Mouse (Mus musculus) liver, embryonic 13.5 days (tissue): ENCODE data around the gene Cnih2. TPM values are rescaled to one million over a fixed set of nuclear protein-coding genes. Genes with fewer than 3 reads are reported as not detected.
A peak's percentile ranks its signal among the peaks of the same experiment; 100 is the strongest.

Experiments used
- ATAC-seq: fragments of 200-750 bp; cut with Nextera tagmentation; 2 replicates; pipeline ENCODE4 v1.8.0; 2017; ENCODE audit warnings: low read depth, mild to moderate bottlenecking, moderate number of reproducible peaks, moderate library complexity
- DNase-seq: peaks from one replicate; pipeline ENCODE4 v3.0.0; 2022
- H3K27ac ChIP-seq: fragments of 300-500 bp; sonication (generic); 2 replicates; pipeline ENCODE4 v1.5.1; 2015; ENCODE audit warnings: moderate library complexity, mild to moderate bottlenecking, inconsistent platforms
- H3K27me3 ChIP-seq: fragments of 300-500 bp; sonication (generic); 2 replicates; pipeline ENCODE4 v1.6.1; 2015; ENCODE audit warnings: mild to moderate bottlenecking, inconsistent platforms
- H3K36me3 ChIP-seq: fragments of 300-500 bp; sonication (generic); 2 replicates; pipeline ENCODE4 v1.6.1; 2015; ENCODE audit warnings: mild to moderate bottlenecking, inconsistent platforms
- H3K4me1 ChIP-seq: fragments of 300-500 bp; sonication (generic); replicated peaks from 2 replicates; pipeline ENCODE4 v1.6.1; 2015; ENCODE audit warnings: inconsistent platforms
- H3K4me2 ChIP-seq: fragments of 300-500 bp; sonication (generic); 2 replicates; pipeline ENCODE4 v1.6.1; 2015; ENCODE audit warnings: inconsistent platforms, mild to moderate bottlenecking, moderate library complexity
- H3K4me3 ChIP-seq: fragments of 300-500 bp; sonication (generic); replicated peaks from 2 replicates; pipeline ENCODE4 v1.5.1; 2015; ENCODE audit warnings: mild to moderate bottlenecking, inconsistent platforms
- H3K9ac ChIP-seq: fragments of 300-500 bp; sonication (generic); 2 replicates; pipeline ENCODE4 v1.6.1; 2015; ENCODE audit warnings: mild to moderate bottlenecking, inconsistent platforms
- H3K9me3 ChIP-seq: fragments of 300-500 bp; sonication (generic); replicated peaks from 2 replicates; pipeline ENCODE4 v1.6.1; 2016; ENCODE audit warnings: inconsistent platforms
- WGBS: fragments of 180-500 bp; shearing (Covaris S2); methylation state at CpG from one replicate; pipeline ENCODE4 v1.1.7; 2015; ENCODE audit not compliant: insufficient replicate concordance; 5-methylcytosine and 5-hydroxymethylcytosine counted together
- polyA plus RNA-seq: library from polyadenylated mRNA; unstranded; fragments of >200 nt; fragmentation: Nextera tagmentation; extraction: Ambion mirVana; gene quantifications from 2 replicates; pipeline ENCODE4 v1.2.1, GENCODE M21; 2015

Gene Cnih2
- polyA plus RNA-seq, 1 experiment from 2014 or later, result 1.3 TPM

DNA sequence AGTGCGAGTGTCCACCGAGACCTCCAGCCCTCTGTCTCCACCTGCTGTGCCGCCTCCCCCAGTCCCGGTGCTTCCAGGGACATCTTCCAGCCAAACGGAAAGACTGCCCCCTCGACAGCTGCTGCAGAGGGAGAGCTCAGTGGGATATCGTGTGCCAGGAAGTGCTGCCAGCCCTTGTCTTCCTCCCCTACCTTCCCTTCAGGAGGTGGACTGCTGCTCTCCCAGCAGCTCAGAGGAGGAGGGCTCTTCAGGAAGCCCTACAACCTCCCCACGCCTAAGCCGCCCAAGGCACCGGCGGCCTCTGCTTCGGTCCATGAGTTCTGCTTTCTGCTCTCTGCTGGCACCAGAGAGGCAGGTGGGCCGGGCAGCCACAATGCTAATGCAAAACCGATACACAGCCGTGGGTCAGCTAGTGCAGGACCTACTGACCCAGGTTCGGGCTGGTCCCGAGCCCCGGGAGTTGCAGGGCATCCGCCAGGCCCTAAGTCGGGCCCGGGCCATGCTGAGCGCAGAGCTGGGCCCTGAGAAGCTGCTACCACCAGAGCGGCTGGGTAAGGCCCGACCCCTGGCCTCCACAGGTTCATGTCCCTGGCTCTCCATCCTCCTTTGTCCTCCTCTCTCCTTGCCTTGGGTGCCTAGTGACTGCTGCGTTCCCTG is 46.0 kb downstream of the Cnih2 start:
- H3K27me3 ChIP-seq, result peaks cover 53% of the 10 kb centered on the region
- no peak overlapping the region for H3K4me2 ChIP-seq
- peaks cover 23% of the 10 kb centered on the region for H3K36me3 ChIP-seq
- 38% methylated on average over 25 of the region's 25 CpGs for WGBS
- no peak overlapping the region for H3K9ac ChIP-seq
- H3K27ac ChIP-seq, result no peak overlapping the region
- no peaks in the 10 kb centered on the region for H3K9me3 ChIP-seq
- no peak overlapping the region for H3K4me3 ChIP-seq
- DNase-seq (no peak), ATAC-seq (no peak)
- H3K4me1 ChIP-seq, result peaks cover 18% of the 10 kb centered on the region

- H3K4me3 ChIP-seq, result no peak overlapping the region
- 54% methylated on average over 3 of the region's 3 CpGs for WGBS
- no peak overlapping the region for H3K9ac ChIP-seq
- no peak overlapping the region for H3K27ac ChIP-seq
- H3K9me3 ChIP-seq, result no peaks in the 10 kb centered on the region
- H3K4me1 ChIP-seq, result peaks cover 12% of the 10 kb centered on the region
- no peak for ATAC-seq
- no peak for DNase-seq
- H3K27me3 ChIP-seq, result peaks cover 53% of the 10 kb centered on the region
- peaks cover 31% of the 10 kb centered on the region for H3K36me3 ChIP-seq
- H3K4me2 ChIP-seq, result peak overlapping the region; percentile 27; the same call in 1 of the 2 replicates
Measured at GRCm38 (mm10) chr19:5051515-5051914, 46.8 kb downstream of the Cnih2 start.

- ATAC-seq, result no peak
- DNase-seq, result no peak
- peak overlapping the region; percentile 20 for H3K4me3 ChIP-seq
- H3K27me3 ChIP-seq, result peaks cover 53% of the 10 kb centered on the region
- H3K36me3 ChIP-seq, result peaks cover 36% of the 10 kb centered on the region
- WGBS, result 13% methylated on average over 17 of the region's 17 CpGs
- H3K9ac ChIP-seq, result no peak overlapping the region
- peak overlapping the region; percentile 27; the same call in 1 of the 2 replicates for H3K4me2 ChIP-seq
- H3K27ac ChIP-seq, result no peak overlapping the region
- H3K9me3 ChIP-seq, result no peaks in the 10 kb centered on the region
- H3K4me1 ChIP-seq, result peaks cover 9% of the 10 kb centered on the region
Measured at GRCm38 (mm10) chr19:5051031-5051430, 47.3 kb downstream of the Cnih2 start.

DNA sequence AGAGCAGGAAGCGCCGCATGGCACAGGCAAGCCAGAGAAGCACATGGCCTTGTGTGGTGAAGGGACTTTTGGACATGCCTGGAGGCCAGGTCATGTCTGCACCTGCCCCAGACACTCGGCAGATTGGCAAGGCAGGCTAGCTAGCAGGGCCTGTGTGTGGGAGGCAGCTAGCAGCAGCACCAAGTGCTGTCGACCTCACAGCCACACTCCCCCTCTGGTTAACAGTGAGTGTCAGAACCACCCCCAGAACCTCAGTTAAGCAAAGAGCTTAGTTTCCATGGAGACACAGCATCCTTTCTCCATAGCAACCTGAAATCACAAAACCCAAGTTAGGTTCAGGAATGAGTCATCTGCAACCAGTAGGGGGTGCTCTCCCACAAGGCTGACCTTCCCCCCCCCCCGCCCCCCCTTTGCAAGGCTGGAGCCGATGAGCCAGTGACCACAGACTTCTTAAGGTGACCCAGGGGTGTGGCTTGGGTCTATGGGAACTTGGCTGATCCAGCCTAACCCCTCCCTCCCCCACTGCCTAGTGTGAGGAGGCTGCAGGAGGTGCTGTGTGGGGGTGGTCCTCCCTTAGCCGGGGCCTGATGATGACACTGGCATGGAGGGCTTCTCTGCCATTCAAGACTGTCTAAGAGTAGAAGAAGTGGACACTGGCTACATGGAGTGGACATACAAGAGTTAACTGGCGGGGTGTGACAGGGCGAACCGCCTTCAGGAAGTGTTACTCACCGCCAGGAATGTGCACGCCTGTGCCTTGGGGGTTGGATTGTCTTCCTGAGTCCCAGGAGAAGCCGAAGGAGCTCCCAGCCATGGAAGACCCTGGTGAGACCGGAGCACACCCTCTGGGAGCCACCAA is 48.0 kb downstream of the Cnih2 start, which contains the start of gene Rin1:
Rin1 (plus strand) TSS at position 435 of the 859 bp plus-strand sequence.
- Histone ChIP-seq H3K4me1 (peaks cover 9% of the 10 kb centered on the region), H3K9ac (no peak within 1 kb of the TSS), H3K27me3 (peaks cover 49% of the 10 kb centered on the region), H3K4me2 (peak within 1 kb of the TSS; percentile 27; the same call in 1 of the 2 replicates), H3K27ac (no peak within 1 kb of the TSS), H3K4me3 (peak within 1 kb of the TSS; percentile 20), H3K9me3 (no peaks in the 10 kb centered on the region), H3K36me3 (peaks cover 41% of the 10 kb centered on the region)
- peak; percentile 25; the same call in 1 of the 2 replicates for ATAC-seq
- DNase-seq, result no peak
- 23% methylated on average over 14 of the region's 14 CpGs for WGBS

DNA sequence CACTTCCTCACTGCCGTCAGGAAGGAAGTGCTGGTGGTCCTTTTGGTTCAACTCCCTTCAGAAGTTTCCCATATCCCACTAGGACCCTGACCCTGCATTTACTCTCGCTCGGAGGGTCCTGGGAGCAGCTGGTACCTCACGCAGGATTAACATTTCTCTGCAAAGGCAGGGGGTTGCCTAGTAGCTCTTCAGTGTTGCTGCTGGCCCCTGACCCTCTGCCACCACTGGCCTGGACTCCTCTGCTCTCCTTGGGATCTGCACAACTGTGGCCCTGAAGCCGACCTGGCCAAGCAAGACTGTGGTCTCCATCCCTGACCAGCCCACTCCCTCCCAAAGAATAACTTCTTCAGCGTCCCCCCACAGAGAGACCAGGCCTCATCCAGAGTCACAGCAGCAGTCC is 49.0 kb downstream of the Cnih2 start:
- H3K9ac ChIP-seq, result no peak overlapping the region
- no peaks in the 10 kb centered on the region for H3K9me3 ChIP-seq
- no peak for ATAC-seq
- no peak overlapping the region for H3K27ac ChIP-seq
- H3K4me1 ChIP-seq, result peaks cover 9% of the 10 kb centered on the region
- H3K36me3 ChIP-seq, result peaks cover 45% of the 10 kb centered on the region
- no peak for DNase-seq
- H3K4me3 ChIP-seq, result no peak overlapping the region
- WGBS, result 69% methylated on average over 6 of the region's 6 CpGs
- H3K27me3 ChIP-seq, result peaks cover 41% of the 10 kb centered on the region
- H3K4me2 ChIP-seq, result no peak overlapping the region

- H3K4me2 ChIP-seq, result no peak overlapping the region
- H3K9ac ChIP-seq, result no peak overlapping the region
- ATAC-seq (no peak), DNase-seq (no peak)
- no peaks in the 10 kb centered on the region for H3K9me3 ChIP-seq
- no peak overlapping the region for H3K27ac ChIP-seq
- no peak overlapping the region for H3K4me3 ChIP-seq
- peaks cover 31% of the 10 kb centered on the region for H3K27me3 ChIP-seq
- peaks cover 50% of the 10 kb centered on the region for H3K36me3 ChIP-seq
- 77% methylated on average over 14 of the region's 14 CpGs for WGBS
- peaks cover 9% of the 10 kb centered on the region for H3K4me1 ChIP-seq
Measured at GRCm38 (mm10) chr19:5048138-5049056, 49.9 kb downstream of the Cnih2 start.

- WGBS, result 68% methylated on average over 4 of the region's 4 CpGs
- Histone ChIP-seq H3K36me3 (peaks cover 54% of the 10 kb centered on the region), H3K4me1 (peaks cover 22% of the 10 kb centered on the region), H3K4me2 (no peak overlapping the region), H3K9ac (no peak overlapping the region), H3K27me3 (peaks cover 3% of the 10 kb centered on the region; the same call in 1 of the 2 replicates), H3K27ac (no peak overlapping the region), H3K4me3 (no peak overlapping the region), H3K9me3 (no peaks in the 10 kb centered on the region)
- no peak for DNase-seq
- no peak for ATAC-seq
Measured at GRCm38 (mm10) chr19:5045531-5045930, 52.8 kb downstream of the Cnih2 start.

Other genes starting within 250 kb of the Cnih2 start
- gene Ctsf, start 243.4 kb downstream of the Cnih2 start, polyA plus RNA-seq, result 23.6 and 25.3 TPM in 2 replicates
- 0.74 and 0.82 TPM in 2 replicates for gene Actn3, start 220.6 kb downstream of the Cnih2 start, polyA plus RNA-seq
- gene Zdhhc24, start 219.9 kb downstream of the Cnih2 start, polyA plus RNA-seq, result 11.2 and 11.5 TPM in 2 replicates
- 0.80 and 1.1 TPM in 2 replicates for gene Bbs1, start 191.9 kb downstream of the Cnih2 start, polyA plus RNA-seq
- gene Dpp3, start 170.2 kb downstream of the Cnih2 start, polyA plus RNA-seq, result 59.5 and 65.1 TPM in 2 replicates
- 0.10 and 0.13 TPM in 2 replicates for gene Peli3, start 155.4 kb downstream of the Cnih2 start, polyA plus RNA-seq
- gene Mrpl11, start 136.4 kb downstream of the Cnih2 start, polyA plus RNA-seq, result 67.6 and 80.0 TPM in 2 replicates
- not detected in 2 replicates for gene Npas4, start 108.2 kb downstream of the Cnih2 start, polyA plus RNA-seq
- gene Slc29a2, start 74.7 kb downstream of the Cnih2 start, polyA plus RNA-seq, result 1.7 and 2.3 TPM in 2 replicates
- gene B4gat1, start 59.7 kb downstream of the Cnih2 start, polyA plus RNA-seq, result 9.3 and 10.9 TPM in 2 replicates
- 0.70 TPM in 1 of 2 replicates, not detected in the other for gene AC124502.3, start 59.6 kb downstream of the Cnih2 start, polyA plus RNA-seq
- 34.8 and 35.1 TPM in 2 replicates for gene Brms1, start 57.2 kb downstream of the Cnih2 start, polyA plus RNA-seq
- 0.33 and 0.36 TPM in 2 replicates for gene Rin1, start 48.0 kb downstream of the Cnih2 start, polyA plus RNA-seq
- 3.1 and 3.7 TPM in 2 replicates for gene Cd248, start 30.4 kb downstream of the Cnih2 start, polyA plus RNA-seq
- 0.49 and 0.89 TPM in 2 replicates for gene Tmem151a, start 13.0 kb downstream of the Cnih2 start, polyA plus RNA-seq
- 45.5 and 46.6 TPM in 2 replicates for gene Yif1a, start 10.0 kb downstream of the Cnih2 start, polyA plus RNA-seq
- gene Rab1b, start 8.6 kb upstream of the Cnih2 start, polyA plus RNA-seq, result 96.4 and 102 TPM in 2 replicates
- gene Klc2, start 20.0 kb upstream of the Cnih2 start, polyA plus RNA-seq, result 2.3 and 2.9 TPM in 2 replicates
- gene Pacs1, start 174.6 kb upstream of the Cnih2 start, polyA plus RNA-seq, result 7.7 and 10.4 TPM in 2 replicates
- 157 TPM in 2 replicates for gene Sf3b2, start 196.9 kb upstream of the Cnih2 start, polyA plus RNA-seq
- 0.15 and 0.17 TPM in 2 replicates for gene Gal3st3, start 199.8 kb upstream of the Cnih2 start, polyA plus RNA-seq
- not detected in 2 replicates for gene Catsper1, start 237.2 kb upstream of the Cnih2 start, polyA plus RNA-seq